Mouse (Mus musculus) small intestine, adult 2 months (tissue): ENCODE measurements at regions not wholly inside any gene's neighbourhood (a gene's known extent, or its start where the extent isn't known, plus 50 kb on each side); places are given as distances from the start of the nearest gene placed in this dataset.

Source experiments
- H3K27ac ChIP-seq: fragments of 200-500 bp; 2 replicates; pipeline ENCODE4 v1.5.1; 2012; ENCODE audit warnings: low read depth, low read length, control low read depth, inconsistent platforms; ENCODE audit not compliant: insufficient read depth
- H3K27me3 ChIP-seq: fragments of 200-500 bp; 2 replicates; pipeline ENCODE4 v1.6.1; 2012; ENCODE audit warnings: mild to moderate bottlenecking, moderate library complexity, low read length, inconsistent platforms; ENCODE audit not compliant: control insufficient read depth, insufficient read depth
- H3K36me3 ChIP-seq: fragments of 200-500 bp; 2 replicates; pipeline ENCODE4 v1.6.1; 2012; ENCODE audit warnings: mild to moderate bottlenecking, low read length, control low read depth, inconsistent platforms; ENCODE audit not compliant: control insufficient read depth, insufficient read depth
- H3K4me1 ChIP-seq: fragments of 200-500 bp; 2 replicates; pipeline ENCODE4 v1.6.1; 2012; ENCODE audit warnings: low read length, inconsistent platforms, mixed read lengths; ENCODE audit not compliant: control insufficient read depth, insufficient read depth, insufficient read length
- H3K4me3 ChIP-seq: fragments of 200-500 bp; 2 replicates; pipeline ENCODE4 v1.5.1; 2012; ENCODE audit warnings: low read depth, mild to moderate bottlenecking, control low read depth, inconsistent platforms, low read length, moderate library complexity
- CTCF ChIP-seq: fragments of 200-500 bp; IDR thresholded peaks from 2 replicates; pipeline ENCODE4 v1.5.1; 2012; ENCODE audit warnings: low read depth, mild to moderate bottlenecking, control low read depth, inconsistent platforms, low read length, moderate library complexity, mixed read lengths; ENCODE audit not compliant: insufficient replicate concordance, insufficient read length; ENCODE audit errors: extremely low read depth
- POLR2A ChIP-seq: fragments of 200-500 bp; IDR thresholded peaks from 2 replicates; pipeline ENCODE4 v1.6.1; 2012; ENCODE audit warnings: low read depth, mild to moderate bottlenecking, control low read depth, inconsistent platforms, low read length, moderate library complexity
- WGBS: fragments of 180-500 bp; shearing (Covaris S2); methylation state at CpG from one replicate; pipeline ENCODE4 v1.1.7; 2018; 5-methylcytosine and 5-hydroxymethylcytosine counted together

DNA sequence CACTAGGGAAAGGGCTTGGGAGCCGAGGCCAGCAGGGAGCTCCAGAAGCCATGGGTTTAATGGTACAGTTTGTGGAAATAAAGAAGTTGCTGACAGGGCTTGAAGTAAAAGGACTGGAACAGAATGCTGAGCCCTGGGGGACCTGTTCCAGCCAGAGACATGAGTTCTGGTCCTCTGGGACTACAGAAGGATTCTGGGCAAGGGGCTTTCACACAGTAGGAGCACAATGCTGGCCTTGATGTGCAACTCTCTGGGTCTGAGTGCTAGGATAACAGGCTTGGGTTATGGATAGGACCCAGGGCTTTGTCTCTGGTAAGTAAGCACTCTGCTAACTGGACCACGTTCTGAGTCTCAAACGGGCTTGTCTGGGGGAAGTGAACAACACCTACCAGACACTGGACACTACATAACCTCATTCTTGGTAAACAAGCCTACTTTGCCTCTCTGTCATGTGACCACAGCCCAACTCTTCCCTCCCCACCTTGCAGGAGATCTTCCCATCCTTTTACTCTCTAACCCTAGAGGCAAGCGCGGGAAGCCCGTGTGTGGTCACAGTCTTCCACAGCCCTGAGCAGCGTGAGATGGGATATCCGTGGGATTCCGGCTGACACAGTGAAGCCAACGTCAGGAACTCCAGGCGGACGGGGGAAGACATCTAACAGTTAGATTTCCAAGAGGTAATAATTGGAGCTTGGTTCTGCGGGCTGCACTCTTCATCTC is 116.3 kb downstream of the 2410131K14Rik start:
- Histone ChIP-seq H3K4me1 (peaks cover 5% of the 10 kb centered on the region; the same call in 1 of the 2 replicates), H3K27me3 (no peaks in the 10 kb centered on the region), H3K4me3 (no peak overlapping the region), H3K36me3 (no peaks in the 10 kb centered on the region), H3K27ac (no peak overlapping the region)
- no peak for TF ChIP-seq POLR2A
- 77% methylated on average over 13 of the region's 13 CpGs for WGBS

DNA sequence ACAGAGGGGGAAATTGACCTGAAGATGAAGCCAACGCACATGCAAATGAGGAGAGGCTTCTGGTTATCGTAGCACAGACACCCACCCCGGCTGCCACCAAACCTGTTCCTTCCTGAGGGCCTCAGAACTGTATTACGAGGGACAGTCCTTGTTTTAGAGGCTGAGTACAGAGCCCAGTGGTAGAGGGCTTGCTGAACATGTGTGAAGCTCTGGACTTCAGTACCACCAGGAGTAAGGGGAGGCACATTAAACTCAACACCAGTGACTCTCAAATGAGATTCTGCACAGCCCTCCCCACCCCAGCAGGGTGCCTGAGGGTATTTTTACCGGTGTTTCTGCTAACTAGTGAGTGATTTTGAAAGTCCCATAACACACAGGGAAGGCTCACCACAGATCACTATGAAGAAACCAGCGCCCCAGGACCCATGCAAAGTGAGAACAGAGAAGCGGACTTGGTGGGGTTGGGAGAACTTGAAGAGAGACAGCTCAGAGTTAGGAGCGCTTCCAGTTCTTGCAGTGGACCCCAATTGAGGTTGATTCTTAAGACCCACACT is 116.9 kb downstream of the 2410131K14Rik start:
- WGBS = 68% methylated on average over 8 of the region's 8 CpGs
- Histone ChIP-seq H3K4me3 (no peak overlapping the region), H3K36me3 (no peaks in the 10 kb centered on the region), H3K27me3 (no peaks in the 10 kb centered on the region), H3K27ac (peak overlapping the region; percentile 6; the same call in 1 of the 2 replicates), H3K4me1 (peaks cover 5% of the 10 kb centered on the region; the same call in 1 of the 2 replicates)
- TF ChIP-seq POLR2A (no peak), CTCF (no peak)

DNA sequence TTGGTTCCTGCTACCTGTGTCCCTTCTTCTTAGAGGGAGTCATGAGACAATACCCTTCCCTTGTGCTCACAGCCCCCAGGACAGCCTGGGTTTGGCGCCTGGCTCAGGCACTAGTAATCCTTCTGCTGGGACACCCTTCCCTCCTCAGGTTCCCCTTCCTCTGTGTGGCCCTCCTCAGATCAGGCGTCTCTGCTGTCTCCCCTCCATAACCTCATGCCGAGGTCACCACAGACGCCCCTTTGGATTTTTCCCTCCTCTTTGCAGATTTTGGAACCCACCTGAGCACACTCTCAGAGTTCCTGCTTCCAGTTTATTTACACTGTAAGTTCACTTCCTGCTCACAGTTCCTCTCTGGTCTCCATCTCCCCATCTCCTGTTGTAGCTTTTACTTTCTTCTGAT is 117.7 kb downstream of the 2410131K14Rik start:
- WGBS = 41% methylated on average over 4 of the region's 4 CpGs
- TF ChIP-seq POLR2A (no peak), CTCF (no peak)
- Histone ChIP-seq H3K4me3 (no peak overlapping the region), H3K4me1 (peaks cover 5% of the 10 kb centered on the region; the same call in 1 of the 2 replicates), H3K27ac (no peak overlapping the region), H3K27me3 (no peaks in the 10 kb centered on the region), H3K36me3 (no peaks in the 10 kb centered on the region)

DNA sequence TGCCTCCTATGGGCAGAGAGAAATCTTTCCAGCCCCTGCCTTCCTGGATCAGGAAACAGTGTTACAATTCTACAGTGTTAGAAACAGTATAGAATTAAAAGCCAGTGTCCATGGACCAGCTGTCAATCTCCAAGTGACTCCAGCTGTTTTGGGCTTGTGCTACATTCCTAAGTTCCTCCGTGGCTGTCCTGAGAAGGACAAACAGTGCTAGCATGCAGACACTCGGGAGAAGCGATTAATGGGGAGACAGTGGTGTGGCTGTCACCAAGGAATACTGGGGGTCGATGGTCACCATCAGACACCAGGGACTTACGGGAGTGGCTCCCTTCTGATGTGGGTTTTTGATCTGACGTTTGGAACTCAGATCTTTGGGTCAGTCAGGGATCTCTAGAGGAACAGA is 118.1 kb downstream of the 2410131K14Rik start:
- peaks cover 5% of the 10 kb centered on the region; the same call in 1 of the 2 replicates for H3K4me1 ChIP-seq
- 47% methylated on average over 6 of the region's 6 CpGs for WGBS

DNA sequence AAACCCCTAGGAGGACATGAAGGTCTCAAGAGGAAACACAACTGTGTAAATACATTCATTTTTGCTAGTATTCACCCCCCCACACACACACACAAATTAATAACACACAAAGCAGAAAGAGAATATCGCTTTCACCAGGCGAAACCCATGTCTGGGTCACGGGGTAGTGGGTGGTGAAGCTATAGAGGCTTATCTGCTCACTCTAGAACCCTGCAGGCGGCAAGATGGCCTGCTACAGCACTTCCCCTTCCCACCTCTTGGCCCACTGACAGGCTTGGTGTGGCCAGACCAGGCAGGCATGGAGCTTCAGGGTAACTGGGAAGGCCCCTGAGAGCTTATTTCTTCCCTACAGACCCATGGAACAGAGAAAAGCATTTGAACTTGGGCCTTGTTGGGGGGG is 119.6 kb downstream of the 2410131K14Rik start:
- H3K36me3 ChIP-seq = no peaks in the 10 kb centered on the region
- no peak for TF ChIP-seq CTCF
- no peak for TF ChIP-seq POLR2A

More for the DNA sequence above, 118.1 kb downstream of the 2410131K14Rik start:
- Histone ChIP-seq H3K27ac (no peak overlapping the region), H3K36me3 (no peaks in the 10 kb centered on the region), H3K27me3 (no peaks in the 10 kb centered on the region), H3K4me3 (no peak overlapping the region)
- no peak for TF ChIP-seq CTCF
- no peak for TF ChIP-seq POLR2A

DNA sequence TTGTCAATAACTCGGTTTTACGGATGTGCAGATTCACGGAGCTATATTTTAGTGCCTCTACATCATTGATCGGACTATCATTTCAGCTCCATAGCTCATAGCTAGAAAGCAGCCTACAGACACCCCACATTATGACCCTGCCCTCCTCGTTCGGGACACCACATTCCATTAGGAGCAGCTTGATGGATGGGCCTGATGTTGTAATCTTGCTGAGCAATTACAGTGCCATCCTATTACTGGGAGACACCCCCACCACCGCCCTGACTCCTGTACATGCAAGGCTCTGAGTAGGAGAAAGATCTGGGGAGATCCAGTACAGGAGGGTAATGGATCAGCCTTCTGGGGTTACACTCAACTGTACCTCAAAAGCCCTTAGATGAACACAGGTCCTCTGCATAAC is 120.2 kb downstream of the 2410131K14Rik start:
- Histone ChIP-seq H3K36me3 (no peaks in the 10 kb centered on the region), H3K4me1 (peaks cover 2% of the 10 kb centered on the region; the same call in 1 of the 2 replicates), H3K27ac (no peak overlapping the region), H3K27me3 (no peaks in the 10 kb centered on the region), H3K4me3 (no peak overlapping the region)
- 85% methylated on average over 7 of the region's 7 CpGs for WGBS
- TF ChIP-seq POLR2A (no peak), CTCF (no peak)

More for the DNA sequence above, 119.6 kb downstream of the 2410131K14Rik start:
- 90% methylated on average over 4 of the region's 4 CpGs for WGBS
- H3K4me3 ChIP-seq = no peak overlapping the region
- no peak overlapping the region for H3K27ac ChIP-seq
- H3K4me1 ChIP-seq = peaks cover 2% of the 10 kb centered on the region; the same call in 1 of the 2 replicates
- no peaks in the 10 kb centered on the region for H3K27me3 ChIP-seq

DNA sequence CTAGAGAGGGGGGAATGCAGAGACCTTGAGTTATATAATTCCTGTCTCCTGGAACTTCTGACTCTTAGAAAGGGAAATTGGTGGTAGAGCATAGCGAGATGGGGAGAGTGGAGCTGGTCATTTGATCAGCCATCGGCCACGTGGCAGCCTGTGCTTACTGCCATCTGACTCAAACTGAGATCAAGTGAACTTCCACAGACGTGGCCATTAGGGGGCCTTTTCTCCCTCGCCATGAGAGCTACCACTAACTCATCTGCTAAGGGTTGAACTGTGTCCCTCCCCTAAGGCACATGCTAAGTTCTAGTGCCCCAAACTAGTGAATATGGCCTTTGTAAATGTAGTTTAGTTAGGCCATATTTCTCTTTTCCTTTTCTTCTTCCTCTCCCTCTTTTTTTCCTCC is 120.6 kb downstream of the 2410131K14Rik start:
- Histone ChIP-seq H3K27ac (no peak overlapping the region), H3K27me3 (no peaks in the 10 kb centered on the region), H3K4me3 (no peak overlapping the region), H3K4me1 (peaks cover 2% of the 10 kb centered on the region; the same call in 1 of the 2 replicates), H3K36me3 (no peaks in the 10 kb centered on the region)
- 50% methylated on average over 5 of the region's 5 CpGs for WGBS
- TF ChIP-seq POLR2A = no peak
- no peak for TF ChIP-seq CTCF
